Mouse (Mus musculus): ENCODE results near the gene Ptk7.

Ptk7 gene

DNA sequence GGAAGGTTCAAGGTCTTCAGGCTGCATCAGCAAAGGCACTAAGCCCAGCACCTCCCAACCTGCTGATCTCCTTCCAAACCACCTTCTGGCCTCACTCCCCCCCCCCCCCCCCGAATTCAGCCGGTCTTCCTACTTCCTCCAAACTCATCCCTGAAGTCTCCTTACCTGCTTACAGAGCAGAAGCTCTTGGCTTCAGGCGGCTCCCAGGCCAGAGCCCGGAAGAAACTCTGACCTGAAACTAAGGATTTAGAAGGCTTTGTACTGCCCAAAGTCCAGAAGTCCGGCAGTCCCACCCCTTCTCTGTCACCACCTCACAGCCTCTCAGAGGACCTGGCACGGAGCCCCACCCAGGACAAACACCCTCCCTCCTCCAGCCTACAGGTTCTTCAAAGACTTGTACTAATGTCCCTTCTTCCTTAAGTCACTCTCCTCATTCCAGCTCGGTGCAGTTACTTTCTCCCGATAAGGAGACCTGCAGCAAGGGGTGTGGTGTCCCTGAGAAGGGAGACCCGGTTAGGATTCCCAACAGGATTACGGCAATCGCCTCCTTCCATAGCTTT lies 15.7 kb upstream of the Ptk7 start:
- 8% methylated on average over 11 of the region's 11 CpGs for WGBS

DNA sequence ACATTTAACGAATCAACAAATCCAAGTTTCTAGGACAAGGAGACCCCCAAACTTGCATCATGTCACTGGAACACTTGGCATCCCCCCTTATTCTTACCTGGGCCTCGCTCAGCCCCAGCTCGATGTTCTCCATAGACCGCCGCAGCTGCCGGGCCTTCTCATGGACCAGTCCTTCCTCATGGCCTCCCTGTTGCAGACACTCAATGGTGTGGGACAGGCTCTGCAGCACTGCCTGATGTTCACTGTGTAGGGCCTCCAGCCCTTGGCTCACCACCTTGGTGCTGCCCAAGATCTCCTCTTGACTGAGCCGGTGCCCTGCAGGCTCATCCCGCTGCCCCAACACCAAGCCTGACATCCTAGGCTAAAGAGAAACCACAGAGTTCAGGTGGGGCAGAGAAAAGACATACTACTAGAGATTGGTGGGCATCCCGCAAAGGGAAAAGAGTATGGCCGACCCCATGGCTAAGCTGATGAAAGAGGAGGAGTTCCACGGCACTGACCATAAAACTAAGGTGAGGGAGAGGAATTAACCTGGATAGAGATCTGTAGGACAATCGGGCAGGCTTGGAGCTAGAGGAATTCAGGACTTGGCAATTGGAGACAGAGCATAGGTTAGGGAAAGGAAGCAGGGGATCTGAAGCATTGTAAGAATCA lies 15.0 kb upstream of the Ptk7 start:
- 90% methylated on average over 12 of the region's 12 CpGs for WGBS

DNA sequence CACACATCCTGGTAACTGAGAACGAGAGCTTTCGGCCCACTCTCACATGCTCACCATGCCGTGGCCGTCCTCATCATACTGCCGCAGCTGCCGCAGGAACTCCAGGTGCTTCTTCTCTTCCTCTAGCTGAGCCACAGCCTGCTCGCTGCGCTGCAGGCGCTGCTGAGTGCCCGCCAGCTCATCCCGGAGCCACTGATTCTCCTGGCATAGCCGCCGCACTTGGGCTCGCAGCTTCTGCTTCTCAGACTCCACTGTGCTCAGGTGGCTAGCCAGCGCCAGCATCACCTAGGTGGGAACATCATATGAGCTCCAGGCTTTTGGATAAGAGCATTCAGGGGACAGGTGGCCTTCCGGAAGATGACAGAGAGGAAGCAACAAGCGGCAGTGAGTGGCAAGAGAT lies 12.8 kb upstream of the Ptk7 start:
- 94% methylated on average over 17 of the region's 17 CpGs for WGBS

DNA sequence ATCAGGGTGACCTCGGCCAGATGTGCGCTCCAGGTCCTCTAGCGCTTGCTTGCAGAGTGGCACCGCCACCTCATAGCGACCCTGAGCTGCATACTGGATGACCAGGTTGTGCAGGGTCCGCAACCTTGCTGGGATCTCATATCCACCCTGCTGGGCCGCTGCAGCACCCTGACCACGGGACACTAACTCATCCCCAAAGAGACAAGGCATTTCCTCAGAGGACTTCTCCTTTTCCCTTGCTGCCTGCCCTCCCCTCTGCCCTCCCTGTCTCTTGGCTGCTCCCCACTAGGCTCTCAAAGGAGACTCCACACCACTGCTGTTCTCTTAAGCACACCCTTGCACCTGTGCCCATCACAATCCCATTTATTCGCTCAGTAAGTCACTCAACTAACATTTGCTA lies 10.6 kb upstream of the Ptk7 start:
- WGBS = 87% methylated on average over 9 of the region's 9 CpGs

DNA sequence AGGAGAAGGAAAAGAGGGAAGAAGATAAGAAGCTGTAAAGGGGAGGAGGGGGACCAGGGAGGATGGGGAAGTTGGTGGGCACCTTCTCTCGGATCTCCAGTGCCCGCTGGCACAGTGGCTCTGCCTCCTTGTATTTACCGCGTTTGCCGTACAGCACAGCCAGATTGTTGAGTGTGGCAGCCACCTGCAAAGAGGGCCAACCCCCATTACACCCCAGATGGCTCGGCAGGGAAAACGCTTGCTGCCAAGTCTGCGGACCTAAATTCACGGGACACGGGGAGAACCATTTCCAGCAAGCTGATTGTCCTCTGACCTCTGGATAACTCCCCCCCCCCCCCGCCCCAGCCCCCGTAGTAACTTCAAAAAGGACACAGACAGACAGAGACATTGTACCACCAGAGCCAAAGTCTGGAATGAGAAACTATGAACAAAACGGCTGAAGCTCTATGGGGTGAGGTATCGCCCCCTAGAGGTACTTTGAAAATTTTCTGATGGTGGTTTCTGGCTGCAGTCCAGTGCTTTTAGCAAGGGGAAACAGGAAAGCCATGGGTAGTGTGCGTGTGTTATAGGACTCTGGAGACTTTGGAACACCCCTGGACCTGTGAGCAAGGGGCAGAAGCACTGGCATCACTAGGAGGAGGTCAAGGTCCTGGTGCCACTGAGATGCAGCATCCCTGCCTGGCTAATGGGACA lies 7.7 kb upstream of the Ptk7 start:
- 6% methylated on average over 15 of the region's 15 CpGs for WGBS

DNA sequence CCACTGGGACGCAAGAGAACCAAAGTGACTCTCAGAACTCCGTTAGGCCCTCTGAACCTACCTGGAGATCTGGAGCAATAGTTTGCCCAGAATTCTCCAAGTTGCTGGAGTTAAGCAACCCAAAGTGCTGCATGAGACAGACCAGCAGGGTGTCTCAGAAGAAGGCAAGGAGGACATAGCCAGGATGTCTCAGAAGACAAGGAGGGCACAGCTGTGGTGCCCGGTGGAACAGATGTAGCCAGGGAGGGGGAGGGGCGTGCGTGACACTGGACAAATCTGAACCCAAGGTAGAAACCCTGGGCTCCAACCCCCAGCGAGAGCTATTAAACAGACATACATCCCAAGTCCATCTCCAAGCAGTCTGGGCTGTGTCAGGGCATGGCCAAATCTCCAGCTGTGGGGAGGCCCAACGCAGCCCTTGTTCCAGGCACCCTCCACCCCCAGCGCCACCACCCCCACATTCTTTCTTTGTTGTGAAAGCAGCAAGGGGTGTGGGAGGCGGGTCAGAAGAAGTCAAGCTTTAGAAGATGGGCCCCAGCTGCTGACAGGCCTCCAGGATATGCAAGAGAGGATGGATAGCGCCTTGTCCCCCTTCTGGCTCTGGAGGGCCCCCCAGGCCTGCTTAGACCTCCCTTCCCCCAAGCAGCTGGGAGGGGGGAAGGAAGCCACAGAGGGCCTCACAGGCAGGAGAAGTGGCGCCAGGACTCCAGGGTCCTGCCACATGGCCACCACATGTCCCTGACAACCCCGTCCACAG lies 559 bp upstream of the Ptk7 start:
- 35% methylated on average over 12 of the region's 12 CpGs for WGBS

DNA sequence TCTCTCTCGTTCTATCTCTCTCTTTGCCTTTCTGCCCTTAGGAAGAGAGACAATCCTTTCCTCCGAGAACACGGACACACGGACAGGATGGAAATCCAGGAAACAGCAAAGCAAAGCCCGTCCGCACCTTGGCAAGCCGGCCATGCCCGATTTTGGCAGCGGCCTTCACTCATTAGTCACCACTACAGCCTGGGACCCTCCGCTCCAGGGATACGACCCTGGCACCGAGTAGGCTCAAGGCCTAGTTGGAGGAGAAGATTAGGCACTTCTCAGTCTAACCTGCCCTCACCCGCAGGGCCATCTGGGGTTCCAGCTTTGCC lies 873 bp downstream of the Ptk7 start:
- 2% methylated on average over 13 of the region's 13 CpGs for WGBS

DNA sequence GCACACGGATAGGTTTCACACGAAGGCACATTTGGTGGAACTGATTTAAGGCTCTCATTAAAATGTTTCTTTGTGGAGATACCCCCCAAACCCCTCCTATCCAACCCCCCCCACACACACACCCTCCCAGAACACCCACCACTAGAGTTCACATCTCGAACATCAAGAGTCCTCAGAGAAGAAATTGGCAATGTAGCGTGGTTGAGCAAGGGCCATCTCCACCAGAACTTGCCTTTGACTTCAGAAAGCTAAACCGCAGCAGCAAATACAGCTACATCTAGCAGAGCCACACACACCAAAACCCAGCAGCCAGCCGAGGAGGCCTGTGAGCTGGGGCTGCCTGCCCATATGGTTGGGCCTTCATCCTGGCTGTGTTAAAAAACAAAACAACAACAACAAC lies 1.9 kb downstream of the Ptk7 start:
- 75% methylated on average over 6 of the region's 6 CpGs for WGBS

DNA sequence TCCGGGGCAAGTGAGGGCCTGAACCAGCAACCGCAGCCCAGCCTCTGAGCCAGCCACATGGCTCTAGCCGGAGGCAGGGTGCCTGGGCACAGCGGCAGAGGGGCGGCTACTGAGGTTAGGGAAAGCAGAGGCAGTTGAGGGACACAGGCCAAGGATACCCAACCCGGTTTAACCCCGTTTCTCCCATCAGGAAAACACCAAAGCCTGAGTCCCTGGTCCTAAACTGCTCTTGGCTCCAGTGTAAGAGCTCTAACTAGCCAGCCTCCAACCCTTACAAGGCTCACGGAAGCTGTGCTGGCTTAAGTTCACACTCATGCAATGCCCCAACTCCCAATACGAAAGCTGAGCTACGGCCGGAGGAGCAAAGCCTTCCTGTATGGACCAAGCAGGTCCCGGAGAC lies 4.7 kb downstream of the Ptk7 start:
- WGBS = 77% methylated on average over 12 of the region's 12 CpGs

DNA sequence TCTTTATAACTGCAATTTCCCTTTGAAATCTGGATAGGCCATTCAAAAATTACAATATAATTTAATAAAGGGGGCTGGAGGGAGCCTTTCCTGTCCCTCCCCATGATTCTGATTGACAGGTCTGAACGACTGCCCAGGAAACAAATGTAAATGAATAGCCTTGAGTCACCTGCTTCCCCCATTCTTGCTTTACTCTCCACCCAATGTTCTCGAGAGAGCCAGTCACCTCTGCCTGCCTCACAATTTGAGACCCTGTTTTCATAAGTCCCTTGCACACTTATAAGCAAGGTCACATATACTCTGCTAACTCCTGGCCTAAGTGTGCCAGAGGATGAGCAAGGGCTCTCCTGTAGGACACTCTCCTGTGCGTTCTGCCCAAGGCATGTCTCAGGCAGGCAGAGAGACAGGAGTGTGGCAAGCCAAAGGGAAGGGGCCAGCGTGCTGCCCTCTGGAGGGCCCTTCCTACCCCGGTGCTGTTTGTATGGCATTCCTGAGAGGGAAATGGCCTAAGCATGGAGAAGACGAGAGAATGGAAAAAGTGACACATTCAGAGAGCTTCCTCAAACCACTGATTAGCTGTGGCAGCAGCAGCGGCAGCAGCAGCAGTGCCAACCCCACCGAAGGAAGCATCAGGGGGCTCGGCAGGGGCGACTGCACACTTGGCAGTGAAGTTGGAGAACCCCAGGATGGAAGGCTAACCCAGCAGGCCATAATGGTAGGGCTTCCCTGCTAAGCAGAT lies 5.3 kb downstream of the Ptk7 start:
- WGBS = 45% methylated on average over 10 of the region's 10 CpGs

DNA sequence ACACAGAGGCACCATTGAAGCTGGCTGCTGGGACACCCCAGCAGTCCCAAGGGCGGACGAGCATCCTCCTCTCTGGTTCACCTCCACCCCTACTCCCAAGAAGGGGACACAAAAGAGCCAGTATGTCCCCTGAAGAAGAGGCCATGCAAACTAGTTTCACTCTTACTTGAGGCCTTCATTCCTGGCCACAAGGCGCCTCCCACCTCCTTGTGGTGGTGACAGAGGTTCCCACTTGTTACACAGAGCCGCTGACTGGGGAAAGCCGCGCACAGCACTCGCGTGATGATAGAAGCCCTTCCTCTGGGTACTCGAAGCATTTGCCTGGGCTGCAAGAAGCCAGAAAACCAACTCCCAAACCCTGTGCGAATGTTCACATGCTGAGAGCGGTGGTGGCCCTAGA lies 7.0 kb downstream of the Ptk7 start:
- 85% methylated on average over 11 of the region's 11 CpGs for WGBS

DNA sequence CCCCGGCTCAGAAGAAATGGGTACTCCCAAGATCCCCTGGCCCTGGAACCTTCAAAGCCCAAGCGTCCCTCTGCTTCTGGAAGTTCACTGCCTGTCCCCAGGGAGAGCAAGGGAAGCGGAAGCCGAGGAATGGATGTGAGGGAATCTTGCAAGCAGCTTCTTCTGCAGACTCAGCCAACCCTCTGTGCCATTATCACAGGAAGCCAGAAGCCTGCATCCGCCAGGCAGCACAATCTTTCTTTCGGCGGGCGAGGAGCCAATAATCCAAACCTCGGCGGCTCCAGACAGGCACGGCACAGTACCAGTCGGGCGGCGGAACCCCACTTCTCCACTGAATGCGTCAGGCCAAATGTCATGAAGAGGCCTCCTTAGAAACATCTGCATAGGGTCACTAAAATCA lies 8.0 kb downstream of the Ptk7 start:
- WGBS = 34% methylated on average over 15 of the region's 15 CpGs

DNA sequence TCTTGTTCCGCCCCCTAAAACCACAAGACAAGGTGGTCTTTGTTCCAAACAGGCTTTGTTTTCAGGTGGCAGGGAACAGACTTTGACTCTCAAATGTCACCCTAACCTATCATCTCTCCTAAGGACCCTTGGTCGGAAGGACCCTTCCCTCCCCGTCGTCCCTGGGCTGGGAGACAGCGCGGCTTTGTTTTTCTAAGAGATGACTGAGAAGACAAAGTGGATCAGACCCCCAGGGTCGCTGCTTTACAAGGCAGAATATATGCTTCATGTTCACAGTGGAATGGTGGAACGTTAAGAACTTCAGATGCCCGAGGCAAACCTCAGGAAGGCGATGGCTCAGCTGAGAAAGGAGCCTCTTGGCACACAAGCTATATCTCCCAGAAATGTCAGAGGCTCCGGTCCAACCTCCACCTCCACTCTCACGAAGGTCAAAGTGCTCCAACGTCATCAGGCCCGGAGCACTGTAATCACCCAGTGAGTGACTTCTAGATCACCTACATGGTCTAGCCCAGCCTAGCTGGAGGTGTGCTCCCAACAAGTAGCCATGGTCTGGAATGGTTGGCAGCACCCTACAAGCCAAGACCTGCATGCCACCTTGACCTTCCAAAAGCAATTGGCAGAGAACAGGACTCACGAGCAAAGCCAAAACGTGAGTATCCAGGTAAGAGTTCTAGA lies 9.5 kb downstream of the Ptk7 start:
- 70% methylated on average over 16 of the region's 16 CpGs for WGBS

DNA sequence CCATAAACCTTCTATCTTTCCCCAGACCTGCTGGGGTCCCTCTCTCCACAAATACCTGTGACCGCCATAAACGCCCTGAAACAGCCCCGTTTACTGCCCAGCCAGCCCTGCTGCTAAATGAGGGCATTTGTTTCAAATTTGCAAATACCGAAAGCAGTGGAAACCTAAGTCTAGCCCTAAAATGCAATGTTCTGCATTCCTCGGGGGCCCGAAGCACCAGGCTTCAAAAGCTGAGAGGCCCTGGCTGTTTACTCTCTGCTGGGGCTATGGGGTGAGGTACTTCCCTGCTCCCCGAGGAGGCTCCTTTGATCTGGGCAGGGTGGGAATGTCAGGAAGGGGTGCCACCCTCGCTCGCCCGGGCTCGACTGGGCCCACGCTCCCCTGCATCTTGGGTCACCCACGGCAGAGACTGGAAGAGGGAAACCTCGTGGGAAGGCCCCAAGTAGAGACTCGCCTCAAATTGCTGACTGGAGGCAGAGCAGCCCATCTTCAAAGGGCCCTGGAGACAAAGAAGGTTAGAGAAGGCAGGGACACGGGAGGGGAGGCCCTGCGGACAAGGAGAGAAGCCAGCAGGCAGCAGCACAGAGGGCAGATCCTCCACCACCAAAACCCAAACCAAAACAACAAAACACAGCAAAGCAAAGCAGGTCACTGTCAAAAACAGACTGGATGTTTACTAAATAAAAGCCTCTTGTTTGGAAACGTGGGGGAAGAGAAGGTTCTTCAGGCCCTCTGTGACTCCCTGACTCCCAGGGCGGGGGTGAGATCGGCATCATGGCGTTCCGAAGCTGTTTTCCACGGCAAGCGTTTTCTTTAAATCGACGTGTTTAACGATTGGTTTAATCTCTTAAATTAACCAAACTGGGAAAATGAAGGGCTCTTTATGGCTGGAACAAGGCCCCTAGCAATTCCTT lies 10.3 kb downstream of the Ptk7 start:
- WGBS = 51% methylated on average over 27 of the region's 27 CpGs

DNA sequence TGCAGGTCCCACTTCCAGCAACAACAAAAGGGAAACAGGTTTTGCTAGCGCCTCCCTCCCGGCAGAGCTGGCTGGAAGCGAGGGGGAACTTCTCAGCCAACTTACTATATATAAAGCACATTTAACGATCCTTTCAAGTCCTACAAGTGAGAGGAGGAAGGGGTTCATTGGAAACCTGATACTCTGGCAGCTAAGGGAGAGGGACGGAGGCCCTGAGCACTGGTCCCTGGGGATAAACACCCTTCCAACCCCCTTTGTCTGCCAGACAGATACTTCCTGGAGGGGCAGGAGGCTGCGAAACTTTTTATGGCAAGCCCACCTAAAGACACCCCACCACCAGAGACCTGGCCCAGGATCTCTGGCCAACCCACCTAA lies 10.9 kb downstream of the Ptk7 start:
- 29% methylated on average over 6 of the region's 6 CpGs for WGBS

DNA sequence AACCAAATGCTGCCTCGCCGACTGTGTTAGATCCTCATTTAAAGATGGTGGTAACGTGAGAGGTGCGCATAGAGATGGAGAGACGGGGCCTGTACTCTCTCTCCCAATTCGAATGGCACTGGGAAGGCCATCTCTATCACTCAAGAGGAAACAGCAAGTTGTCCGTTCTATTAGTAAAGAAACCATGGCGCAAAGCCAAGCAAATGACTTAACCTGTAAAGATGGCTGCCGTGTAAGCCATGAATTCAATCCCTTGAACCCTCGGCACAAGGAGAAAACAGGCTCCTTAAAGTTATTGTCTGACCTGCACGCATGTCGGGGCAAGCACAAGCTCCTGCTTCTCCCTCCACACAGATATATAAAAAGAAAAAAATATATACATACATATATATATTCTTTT lies 11.5 kb downstream of the Ptk7 start:
- 72% methylated on average over 12 of the region's 12 CpGs for WGBS

DNA sequence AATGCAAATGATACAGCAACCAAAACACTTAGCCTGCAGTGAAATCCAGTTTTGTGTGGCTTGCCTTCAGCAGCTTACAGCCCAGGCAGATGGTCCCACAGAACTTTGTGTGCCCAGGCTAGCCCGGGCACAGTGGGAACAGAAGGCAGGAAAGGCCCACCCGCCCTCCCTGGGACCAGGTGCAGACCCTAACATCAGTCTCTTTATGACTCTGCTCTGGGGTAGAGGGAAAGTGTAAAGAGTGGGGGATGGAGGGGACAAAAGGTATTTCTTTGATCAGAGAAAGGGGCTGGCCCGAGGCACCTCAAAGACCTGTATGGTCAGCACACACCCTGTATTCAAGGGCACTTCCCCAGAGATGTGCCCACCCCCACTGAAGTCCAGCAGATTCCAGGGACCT lies 16.1 kb downstream of the Ptk7 start:
- WGBS = 61% methylated on average over 3 of the region's 3 CpGs

DNA sequence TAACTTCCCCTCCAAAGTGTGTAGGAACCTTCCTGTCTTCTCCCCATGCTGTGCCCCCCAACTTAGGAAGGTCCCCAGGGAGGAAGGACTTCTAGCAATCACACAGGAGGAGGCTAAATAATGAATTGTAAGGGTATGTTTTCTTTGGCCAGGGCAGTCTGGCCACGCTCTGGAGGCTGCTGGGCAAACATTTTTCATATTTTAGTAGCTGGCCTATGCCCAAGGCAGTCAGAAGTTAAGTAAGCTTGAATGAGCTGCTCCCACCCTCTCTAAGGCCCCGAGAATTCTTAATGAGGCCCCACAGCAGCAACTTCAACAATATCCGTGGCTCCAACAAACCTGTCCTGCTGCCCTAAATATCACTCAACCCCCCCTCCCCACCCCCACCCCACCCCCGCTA lies 16.5 kb downstream of the Ptk7 start:
- WGBS = 26% methylated on average over 4 of the region's 4 CpGs

DNA sequence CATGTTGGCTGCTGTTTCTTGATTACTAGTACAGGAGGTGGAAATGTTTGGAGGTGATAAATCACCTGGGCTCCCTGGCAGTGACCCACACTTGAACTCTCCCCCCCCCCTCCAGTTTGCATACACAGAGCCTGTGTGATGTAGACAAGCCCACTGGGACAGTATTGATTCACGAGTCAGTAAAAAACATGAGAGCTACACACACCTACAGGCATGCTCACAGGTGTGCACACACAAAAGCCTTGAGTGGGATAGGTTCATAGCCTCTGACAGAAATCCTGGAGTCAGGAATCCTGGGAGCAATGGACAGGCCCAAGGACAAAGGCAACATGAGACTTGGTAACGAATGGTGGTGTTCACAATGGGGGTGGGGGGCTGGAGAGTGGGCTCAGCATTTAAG lies 17.1 kb downstream of the Ptk7 start:
- WGBS = 73% methylated on average over 2 of the region's 2 CpGs

DNA sequence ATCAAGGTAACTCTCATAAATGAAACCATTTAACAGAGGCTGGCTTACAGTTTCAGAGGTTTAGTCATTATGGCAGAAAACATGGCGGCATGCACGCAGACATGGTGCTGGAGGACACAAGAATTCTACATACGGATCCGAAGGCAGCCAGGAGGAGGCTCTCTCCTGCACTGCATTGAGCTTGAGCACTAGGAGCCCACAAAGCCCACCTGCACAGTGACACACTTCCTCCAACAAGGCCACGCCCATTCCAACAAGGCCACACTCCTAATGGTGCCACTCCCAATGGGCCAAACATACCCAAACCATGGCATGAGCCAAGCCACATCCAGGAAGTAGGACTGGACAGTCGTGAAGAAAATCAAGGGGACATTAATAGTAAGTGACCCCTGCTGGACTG lies 18.0 kb downstream of the Ptk7 start:
- 93% methylated on average over 6 of the region's 6 CpGs for WGBS
